Mouse (Mus musculus): ENCODE results near the gene Atg9b.
"Not testable (repeated sequence)": the region's sequence is repeated elsewhere in the genome, so short reads cannot be mapped to it uniquely, and the experiment has no call there.

Atg9b gene

DNA sequence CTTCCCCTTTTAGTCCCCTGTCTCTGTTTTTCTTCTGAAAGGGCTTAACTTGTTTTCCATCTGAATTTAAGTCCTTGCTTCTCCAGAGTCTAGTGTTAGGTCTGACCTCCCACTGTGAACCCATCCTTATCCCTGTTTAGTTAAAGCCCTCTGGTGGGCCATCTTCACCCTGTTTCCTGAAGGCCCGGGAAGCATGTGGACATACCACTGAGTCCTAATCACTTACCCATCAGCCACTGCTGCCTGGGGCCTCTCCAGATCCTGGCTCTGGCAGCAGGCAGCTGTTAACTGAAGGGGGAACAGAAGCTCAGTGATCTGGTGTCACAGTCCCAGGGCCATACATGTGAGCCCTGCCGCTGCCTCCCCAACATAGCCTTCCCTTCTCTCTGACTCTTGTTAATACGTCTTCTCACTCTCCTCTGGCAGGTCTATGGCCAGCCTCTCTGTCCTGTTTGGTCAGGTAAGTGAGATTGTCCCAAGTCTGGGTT, 13.5 kb upstream of the Atg9b start:
- DNase-seq (ENCODE audit: low spot score in 2 of 2), result no peak

- no peak for DNase-seq (ENCODE audit: low spot score in 2 of 2)
Observed at GRCm38 (mm10) chr5:24404594-24405360, 12.8 kb upstream of the Atg9b start.

DNA sequence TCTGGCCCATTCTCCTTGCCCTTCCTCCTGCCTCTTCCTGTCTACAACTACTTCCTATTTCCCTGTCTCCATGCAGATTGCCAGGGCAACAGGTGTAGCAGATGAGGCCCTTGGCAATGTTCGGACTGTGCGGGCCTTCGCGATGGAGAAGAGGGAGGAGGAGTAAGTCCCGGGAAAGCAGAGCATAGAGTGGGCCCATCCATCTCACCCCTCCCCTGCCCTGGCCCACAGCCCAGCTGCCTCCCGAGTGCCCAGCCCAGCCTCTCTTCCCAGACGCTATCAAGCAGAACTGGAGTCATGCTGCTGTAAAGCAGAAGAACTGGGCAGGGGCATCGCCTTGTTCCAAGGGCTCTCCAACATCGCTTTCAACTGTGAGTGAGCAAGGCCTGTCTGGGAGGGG, 10.0 kb upstream of the Atg9b start:
- DNase-seq (ENCODE audit: low spot score in 2 of 2), result no peak

- no peak for DNase-seq (ENCODE audit: low spot score in 2 of 2)
Observed at GRCm38 (mm10) chr5:24400911-24401605, 9.1 kb upstream of the Atg9b start.

GRCm38 (mm10) chr5:24400362-24400761, 8.4 kb upstream of the Atg9b start:
- DNase-seq (ENCODE audit: low spot score in 2 of 2), result no peak

DNA sequence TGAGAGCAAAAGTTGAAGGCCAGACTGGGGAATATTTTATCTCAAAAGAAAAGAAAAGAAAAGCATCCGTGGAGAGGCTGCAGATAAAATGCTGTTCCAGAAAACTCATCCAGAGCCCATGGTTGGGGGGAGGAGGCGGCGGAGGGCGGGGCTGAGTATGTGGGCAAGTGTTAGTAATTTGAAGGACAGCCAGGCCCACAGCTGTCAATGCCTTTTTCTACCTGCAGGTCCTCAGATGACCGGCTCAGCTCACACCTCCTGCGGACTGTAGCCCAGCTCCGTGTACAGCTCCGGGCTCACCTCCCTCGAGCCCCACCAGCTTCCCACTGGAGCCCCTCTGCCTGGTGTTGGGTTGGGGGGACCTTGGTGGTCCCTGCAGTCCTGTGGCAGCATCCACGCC, 7.7 kb upstream of the Atg9b start:
- no peak for DNase-seq (ENCODE audit: low spot score in 2 of 2)

DNA sequence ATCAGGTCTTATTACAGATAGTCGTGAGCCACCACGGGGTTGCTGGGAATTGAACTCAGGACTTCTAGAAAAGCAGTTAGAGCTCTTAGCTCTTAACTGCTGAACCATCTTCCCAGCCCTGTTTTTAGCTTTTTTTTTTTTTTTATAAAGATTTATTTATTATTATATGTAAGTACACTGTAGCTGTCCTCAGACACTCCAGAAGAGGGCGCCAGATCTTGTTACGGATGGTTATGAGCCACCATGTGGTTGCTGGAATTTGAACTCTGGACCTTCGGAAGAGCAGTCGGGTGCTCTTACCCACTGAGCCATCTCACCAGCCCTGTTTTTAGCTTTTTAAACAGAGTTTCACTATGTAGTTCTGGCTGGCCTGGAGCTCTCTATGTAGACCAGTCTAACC, 4.3 kb upstream of the Atg9b start:
- DNase-seq (ENCODE audit: low spot score in 2 of 2), result not testable (repeated sequence)

DNA sequence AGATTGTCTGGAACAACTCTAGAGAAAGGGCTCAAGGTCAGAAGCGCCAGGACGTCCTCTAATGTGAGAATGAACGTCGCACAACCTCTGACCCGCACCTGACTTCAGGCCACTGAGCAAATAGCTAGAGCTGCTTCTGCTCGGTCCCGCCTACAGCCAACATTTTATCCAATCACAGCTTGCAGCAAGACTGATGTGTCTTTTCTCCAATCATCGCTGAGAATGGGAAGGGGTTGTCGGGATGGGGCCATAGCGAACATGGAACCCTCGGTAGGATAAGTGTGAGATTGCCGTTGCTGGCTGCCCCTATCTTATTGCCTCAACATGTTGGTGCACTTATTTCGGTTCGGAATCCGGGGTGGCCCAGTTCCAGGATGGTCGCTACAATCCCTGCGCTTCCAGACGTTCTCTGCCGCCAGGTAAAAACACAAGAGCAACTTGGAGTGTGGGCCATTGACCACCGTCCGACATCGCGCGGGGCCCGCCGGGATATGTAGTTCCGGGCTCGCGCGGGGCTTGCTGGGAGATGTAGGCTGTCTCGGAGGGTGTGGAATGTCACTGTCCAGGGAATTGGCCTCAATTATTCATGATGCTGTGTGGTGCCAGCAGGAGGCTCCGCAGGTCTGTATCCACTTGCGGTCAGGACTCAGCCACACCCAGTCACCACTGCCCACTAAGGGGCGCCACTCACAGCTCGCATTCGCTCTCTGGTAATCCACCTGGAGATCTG, 2.4 kb upstream of the Atg9b start:
- DNase-seq (ENCODE audit: low spot score in 2 of 2), result peak; percentile 90 to 93

DNA sequence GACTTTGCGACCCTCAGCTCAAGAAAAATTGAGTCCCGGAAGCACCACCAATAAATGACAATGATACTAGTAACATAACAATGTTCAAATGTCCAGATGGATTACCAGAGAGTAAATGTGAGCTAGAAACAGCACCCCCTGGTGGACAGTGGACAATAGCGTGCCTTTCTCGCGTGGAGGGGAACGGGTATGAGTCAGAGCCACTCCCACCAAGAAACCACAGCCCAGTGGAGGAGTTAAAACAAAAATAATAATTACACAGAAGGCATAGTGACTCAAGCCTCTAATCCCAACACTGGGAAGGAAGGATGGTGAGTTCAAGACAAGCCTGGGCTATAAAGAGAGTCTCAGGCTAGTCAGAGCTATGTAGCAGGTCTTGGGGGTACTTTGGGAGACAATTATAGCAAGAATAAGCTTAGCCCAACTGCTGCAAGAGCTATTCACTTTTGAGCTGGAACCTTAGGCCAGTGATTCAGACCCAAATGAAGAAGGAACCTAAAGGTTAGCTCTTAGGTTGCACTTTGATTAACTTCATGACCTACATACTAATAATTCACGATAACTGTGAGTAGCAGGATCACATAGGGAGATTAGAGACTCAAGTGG, 1.6 kb upstream of the Atg9b start, which contains the start of gene Abcb8:
Gene Abcb8 (plus strand): TSS at position 272 of the 606 bp plus-strand sequence.
- DNase-seq (ENCODE audit: low spot score in 2 of 2), result peak; percentile 81 to 95

- no peak for DNase-seq (ENCODE audit: low spot score in 2 of 2)
Observed at GRCm38 (mm10) chr5:24392724-24393123, 781 bp upstream of the Atg9b start.

DNA sequence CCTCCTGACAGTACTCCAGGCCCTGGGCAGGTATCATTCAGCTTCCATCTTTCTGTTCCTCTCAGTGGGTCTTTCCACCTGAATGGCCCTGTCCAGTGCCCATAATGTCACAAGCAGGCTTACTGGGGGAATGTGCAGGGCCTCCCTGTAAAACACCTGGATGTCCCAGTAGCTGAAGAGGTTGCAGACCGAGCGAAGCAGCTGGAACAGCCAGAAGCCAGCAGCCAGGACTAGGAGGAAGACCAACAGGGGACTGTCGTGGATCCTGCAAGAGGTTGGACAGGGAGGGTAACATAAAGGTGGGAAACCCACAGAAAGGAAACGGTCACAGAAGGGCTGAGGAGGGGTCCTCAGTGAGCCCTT, 2.3 kb downstream of the Atg9b start:
- no peak for DNase-seq (ENCODE audit: low spot score in 2 of 2)

DNA sequence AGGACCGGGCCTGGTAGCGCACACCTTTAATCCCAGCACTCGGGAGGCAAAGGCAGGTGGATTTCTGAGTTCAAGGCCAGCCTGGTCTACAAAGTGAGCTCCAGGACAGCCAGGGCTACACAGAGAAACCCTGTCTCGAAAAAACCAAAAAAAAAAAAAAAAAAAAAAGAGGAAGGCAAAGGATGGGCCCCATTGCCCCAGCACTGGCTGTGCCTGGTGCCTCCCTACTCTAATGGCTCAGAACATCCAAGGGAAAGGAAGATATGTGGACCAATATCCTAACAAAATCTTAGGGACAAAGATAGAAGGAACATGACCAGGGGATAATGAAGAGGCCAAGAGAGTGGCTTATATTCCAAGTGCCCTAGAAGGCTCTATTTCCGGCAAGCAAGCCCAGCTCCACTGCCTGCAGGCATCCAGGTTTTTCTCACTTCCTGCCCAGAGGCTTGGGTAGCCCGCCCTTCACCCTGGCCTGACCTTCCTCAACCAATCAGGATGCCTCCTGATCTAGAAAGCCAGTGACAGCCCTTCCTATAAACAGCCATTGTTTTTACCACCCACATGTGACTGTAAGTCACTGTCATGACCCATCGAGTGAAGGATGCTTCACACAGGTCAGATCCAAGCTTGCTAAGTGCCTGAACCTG, 2.8 kb downstream of the Atg9b start:
- DNase-seq (ENCODE audit: low spot score in 2 of 2), result no peak

GRCm38 (mm10) chr5:24388246-24388915, 3.6 kb downstream of the Atg9b start:
- peak in 1 of 2 experiments; percentile 65 for DNase-seq (ENCODE audit: low spot score in 2 of 2)

GRCm38 (mm10) chr5:24387264-24388241, 4.4 kb downstream of the Atg9b start:
- peak in 1 of 2 experiments; percentile 67 for DNase-seq (ENCODE audit: low spot score in 2 of 2)

GRCm38 (mm10) chr5:24385887-24386550, 5.9 kb downstream of the Atg9b start:
- no peak for DNase-seq (ENCODE audit: low spot score in 2 of 2)

DNA sequence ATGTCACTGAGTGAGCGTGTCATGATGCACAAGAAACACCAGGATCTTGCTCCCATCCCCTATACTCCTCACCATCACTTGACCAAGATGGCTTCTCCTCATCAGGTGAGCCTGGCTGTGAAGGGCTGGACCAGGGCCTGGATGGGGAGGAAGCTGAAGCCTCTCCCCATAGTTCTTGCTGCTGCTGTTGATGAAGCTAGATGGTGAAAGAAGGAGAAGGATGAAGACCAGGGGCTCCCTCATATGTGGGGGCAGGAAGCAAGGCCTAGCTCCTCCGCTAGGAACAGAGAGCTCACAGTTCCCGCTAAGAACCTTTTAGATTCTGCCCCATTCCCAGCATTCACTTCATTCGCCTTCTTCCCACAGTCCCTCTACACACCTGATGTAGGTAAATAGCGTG, 6.6 kb downstream of the Atg9b start:
- no peak for DNase-seq (ENCODE audit: low spot score in 2 of 2)

DNA sequence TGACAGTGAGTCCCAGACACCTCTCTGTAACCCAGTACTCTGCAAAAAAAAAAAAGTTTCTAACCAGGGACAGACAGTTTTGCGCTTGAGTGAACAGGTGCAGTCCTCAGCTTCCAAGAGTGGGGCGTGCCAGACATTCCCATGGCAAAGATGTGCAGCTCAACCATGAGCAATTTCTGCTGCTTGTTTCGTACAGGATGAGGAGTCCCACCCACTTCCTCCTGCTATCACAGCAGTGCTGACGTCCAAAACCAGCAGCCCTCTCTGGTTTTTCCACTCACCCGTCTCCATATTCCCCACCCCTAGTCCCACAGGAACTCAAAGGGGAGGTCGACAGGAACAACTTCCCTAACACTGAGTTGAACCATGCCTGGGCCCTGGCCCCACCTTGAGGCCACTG, 7.5 kb downstream of the Atg9b start:
- DNase-seq (ENCODE audit: low spot score in 2 of 2), result no peak

DNA sequence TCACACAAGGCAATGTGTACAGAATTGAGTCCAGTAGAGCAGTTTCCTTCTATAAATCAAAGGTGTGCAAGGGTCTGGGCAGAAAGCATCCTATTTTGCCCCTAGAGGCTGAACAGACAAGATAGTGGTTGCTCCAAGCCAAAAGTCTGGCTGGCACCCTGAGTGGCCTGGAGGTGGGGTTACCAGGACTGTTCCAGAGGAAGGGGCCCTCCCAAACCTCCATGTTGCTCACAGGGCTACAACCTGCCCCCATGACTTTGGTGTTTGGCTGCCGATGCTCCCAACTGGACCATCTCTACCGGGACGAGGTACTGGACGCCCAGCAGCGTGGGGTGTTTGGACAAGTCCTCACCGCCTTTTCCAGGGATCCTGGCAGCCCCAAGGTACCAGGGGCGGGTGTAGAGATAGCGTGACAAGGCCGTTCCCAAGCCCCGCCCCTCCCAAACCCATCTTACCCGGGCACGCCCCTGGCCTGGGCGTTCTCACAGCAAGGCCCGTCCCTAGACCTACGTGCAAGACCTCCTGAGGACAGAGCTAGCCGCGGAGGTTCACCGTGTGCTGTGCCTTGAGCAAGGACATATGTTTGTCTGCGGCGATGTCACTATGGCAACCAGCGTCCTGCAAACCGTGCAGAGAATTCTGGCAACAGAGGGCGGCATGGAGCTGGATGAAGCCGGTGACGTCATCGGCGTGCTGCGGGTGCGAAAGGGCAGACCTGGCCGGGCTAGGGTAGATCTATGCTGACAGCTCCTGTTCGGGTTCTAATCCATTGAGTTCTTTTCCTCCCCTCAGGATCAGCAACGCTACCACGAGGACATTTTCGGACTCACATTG, 8.7 kb downstream of the Atg9b start:
- DNase-seq (ENCODE audit: low spot score in 2 of 2), result peak; percentile 84 to 92

Data from spleen, postnatal 4 days (tissue).